Mouse (Mus musculus): ENCODE measurements around the gene H2-T24.
"Not testable (repeated sequence)": the region's sequence is repeated elsewhere in the genome, so short reads cannot be mapped to it uniquely, and the experiment has no call there.

The H2-T24 gene

DNA sequence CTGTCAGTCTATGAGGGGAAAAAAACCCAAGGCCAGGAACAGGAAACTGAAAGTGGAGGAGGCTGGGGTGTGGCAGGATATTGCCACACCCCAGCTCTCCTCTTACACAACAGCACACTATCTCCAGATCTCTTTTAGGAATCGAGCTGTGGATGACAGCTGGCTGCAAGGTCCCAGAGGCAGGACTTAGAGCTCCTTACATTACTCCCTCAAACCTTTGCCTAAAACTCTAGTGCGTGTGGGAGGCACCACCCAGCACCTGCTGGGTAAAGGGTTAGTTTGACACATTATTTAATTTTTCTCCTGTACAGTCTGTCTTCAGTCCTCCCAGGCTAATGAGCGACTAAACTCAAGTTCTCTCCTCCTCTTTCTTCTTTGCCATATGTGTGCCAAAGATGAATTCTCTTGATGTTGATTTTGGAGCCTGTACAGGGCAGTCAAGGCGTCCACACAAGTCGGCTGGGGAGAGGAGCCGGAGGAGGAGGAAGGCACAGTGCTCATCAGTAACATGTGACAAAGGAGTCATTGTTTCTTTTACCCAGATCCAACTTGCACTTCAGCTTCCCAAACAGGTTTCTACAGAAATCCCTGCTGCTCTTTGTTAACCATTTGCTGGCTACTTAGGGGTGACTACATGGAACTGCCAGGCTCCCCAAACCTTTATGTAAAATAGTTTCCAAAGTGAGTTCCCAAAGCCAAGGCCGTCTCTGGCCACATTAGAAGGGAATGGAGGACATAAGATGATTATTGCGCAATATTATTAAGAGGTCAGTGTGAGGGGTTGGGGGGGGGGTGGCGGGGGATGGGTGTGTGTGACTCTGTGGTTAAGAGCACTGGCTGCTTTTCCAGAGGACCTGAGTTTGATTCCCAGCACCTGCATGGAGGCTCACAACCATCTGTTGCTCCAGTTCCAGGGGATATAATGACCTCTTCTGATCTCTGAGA, 3.6 kb upstream of the H2-T24 start:
- DNase-seq (ENCODE audit: low read depth, low spot score) = no peak

DNA sequence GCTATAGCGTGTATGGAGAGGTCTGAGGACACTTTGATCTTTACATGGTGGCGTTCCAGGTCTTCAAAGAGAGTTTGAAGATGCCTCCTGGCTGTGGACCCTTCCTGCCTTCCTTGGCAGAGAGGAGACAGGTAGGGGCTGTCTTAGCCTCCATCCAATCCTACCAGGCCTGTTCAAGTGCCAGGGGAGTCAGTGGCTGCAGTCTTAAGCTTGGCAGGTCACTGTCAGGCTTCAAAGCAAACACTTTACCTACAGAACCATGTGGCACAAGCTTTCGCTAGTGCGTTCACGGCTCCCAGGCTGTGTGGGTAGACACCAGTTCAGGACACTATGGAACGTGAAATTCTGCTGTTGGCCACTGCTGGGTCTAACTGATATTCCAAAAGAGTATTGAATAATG, 2.6 kb upstream of the H2-T24 start:
- DNase-seq (ENCODE audit: low read depth, low spot score) = no peak

DNA sequence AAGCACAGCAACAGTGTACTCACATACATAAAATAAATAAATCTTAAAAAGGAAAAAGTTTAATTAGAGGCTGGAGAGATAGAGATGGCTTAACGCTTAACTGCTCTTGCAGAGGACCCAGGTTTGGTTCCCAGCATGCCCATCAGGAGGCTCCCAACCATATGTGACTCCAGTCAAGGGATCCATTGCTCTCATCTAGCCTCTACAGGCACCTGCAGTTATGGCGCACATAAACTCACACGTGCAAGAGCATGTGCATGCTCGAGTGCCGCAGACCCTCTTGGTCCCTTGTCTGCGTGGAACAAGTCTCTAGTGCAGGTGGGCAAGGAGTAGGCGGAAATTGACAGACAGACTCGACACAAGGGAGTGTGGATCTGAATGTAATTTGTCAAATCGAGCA, 1.7 kb upstream of the H2-T24 start:
- DNase-seq (ENCODE audit: low read depth, low spot score) = no peak

DNA sequence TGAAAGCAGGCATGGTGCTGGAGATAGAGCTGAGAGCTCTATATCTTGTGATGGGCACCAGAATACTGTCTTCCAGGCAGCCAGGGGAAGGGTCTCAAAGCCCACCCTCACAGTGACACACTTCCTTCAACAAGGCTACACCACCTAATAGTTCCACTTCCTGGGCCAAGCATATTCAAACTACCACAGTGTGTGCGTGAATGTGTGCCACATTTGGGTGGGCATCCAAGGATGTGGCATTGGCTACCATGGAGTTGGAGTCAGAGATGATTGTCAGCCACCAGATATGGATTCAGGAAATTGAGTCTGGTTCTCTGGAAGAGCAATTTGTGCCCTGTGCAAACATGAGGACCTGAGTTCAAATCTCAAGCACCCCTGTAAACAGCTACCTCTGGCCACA, 949 bp upstream of the H2-T24 start:
- DNase-seq (ENCODE audit: low read depth, low spot score) = no peak

DNA sequence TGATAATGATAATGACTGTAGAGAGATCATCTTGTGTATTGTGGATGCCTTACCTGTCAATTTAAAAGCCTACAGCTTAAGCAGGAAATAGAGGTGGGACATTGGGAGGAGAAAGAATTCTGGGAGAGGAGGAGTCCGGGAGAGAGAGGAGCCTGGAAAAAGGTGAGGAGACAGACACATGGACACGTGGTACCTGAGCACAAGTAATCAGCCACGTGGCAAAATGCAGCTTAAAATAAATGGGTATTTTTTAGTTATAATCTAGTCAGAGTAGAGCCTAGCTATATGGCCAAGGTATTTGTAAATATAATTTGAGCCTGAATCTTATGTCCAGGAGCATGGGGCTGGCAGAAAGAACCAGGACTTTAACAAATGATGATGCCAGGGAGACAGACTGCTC, 841 bp downstream of the H2-T24 start:
- no peak for DNase-seq (ENCODE audit: low read depth, low spot score)

DNA sequence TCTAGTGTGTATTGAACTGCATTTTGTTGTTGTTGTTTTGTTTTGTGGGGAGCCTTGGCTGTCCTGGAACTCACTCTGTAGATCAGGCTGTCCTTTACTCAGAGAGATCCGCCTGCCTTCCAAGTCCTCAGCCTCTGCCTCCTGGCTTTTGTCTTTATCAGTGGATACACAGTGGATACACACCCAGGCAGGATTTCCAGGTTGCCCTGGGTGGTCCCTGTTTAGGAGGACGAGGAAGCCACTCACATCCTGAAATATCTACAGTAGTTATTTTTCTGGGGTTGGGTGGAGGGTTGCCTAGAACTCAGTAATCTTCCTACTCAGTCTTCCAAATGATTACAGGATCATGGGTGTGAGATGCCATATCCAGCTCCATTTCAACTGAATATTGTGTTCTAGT, 1.4 kb downstream of the H2-T24 start:
- no peak for DNase-seq (ENCODE audit: low read depth, low spot score)

DNA sequence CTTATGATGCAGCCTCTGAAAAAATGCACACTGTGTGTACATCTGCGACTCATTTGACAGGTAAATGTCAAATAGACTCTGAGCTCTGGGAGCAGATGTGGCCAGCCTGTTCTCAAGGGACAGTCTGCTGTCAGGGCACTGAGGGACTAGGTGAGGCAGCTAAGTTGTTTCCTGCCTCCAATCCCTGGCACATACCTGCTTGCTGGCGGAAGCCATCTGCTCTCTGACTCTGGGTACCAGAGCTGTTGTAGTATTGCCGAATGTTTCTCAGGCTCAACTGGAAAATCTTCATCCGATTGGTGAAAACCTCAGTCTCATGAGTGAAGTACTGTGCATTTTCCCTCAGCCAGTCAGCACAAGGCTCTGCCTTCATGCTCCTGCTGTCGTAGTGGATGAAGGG, 3.3 kb downstream of the H2-T24 start:
- DNase-seq (ENCODE audit: low read depth, low spot score) = no peak

DNA sequence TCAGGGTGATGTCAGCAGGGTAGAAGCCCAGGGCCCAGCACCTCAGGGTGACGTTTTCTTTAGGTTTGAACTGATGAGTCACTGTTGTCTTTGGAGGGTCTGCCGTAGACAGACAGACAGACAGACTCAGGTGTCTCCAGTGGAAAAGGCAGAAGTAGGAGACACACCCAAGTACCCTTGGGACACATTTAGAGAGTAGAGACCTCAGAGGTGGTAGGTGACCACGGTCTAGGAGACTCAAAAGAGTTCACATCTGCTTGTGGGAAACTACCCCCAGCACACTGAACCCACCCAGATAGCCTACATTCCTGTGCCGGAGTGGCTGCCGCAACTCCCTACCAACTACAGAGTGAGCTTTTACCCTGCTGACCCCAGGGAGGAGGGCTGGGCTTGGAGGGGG, 5.4 kb downstream of the H2-T24 start:
- no peak for DNase-seq (ENCODE audit: low read depth, low spot score)

DNA sequence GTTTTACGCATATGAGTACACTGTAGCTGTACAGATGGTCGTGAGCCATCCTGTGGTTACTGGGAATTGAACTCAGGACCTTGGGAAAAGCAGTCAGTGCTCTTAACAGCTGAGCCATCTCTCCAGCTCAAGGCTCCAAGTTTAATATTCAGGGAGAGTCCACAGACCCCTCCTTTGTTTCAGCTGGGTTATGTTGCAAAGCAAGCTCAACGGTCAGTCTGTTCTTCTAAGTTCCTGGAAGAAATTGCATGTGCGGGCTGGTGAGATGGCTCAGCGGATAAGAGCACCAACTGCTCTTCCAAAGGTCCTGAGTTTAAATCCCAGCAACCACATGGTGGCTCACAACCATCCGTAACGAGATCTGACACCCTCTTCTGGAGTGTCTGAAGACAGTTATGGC, 16.0 kb downstream of the H2-T24 start:
- not testable (repeated sequence) for DNase-seq (ENCODE audit: low read depth, low spot score)

DNA sequence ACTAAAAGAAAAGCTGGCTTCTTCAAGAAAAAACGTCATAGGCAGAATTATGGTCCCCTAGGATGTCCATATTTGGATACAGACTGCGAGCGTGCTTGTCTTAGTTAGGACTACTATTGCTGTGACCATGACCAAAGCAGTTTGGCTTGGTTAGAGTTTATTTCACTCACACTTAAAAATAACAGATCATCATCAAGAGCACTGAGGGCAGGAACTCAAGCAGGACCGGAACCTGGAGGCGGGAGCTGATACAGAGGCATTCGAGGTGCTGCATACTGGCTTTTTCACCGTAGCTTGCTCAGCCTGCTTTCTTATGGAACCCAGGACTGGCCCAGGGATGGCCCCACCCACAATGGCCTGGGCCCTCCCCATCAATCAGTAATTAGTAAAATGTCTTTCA, 17.0 kb downstream of the H2-T24 start:
- no peak for DNase-seq (ENCODE audit: low read depth, low spot score)

DNA sequence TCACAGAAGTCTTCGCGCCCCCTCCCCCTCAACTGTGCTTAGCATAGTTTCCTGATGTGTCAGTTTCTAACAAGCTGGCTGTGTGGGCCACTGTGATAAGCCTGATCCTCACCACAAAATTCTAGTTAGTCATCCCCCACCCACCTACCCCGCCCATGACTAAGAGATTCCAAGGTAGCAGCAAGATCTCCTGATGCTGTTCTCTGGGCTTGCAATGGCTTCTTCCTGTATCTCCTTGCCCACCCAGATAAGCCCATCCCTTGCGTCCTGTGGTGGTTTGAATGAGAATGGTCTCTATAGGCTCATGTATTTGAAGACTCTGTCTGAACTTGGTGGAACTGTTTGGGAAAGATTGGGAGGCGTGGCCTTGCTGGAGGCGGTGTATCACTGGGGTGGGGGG, 18.4 kb downstream of the H2-T24 start:
- no peak for DNase-seq (ENCODE audit: low read depth, low spot score)

DNA sequence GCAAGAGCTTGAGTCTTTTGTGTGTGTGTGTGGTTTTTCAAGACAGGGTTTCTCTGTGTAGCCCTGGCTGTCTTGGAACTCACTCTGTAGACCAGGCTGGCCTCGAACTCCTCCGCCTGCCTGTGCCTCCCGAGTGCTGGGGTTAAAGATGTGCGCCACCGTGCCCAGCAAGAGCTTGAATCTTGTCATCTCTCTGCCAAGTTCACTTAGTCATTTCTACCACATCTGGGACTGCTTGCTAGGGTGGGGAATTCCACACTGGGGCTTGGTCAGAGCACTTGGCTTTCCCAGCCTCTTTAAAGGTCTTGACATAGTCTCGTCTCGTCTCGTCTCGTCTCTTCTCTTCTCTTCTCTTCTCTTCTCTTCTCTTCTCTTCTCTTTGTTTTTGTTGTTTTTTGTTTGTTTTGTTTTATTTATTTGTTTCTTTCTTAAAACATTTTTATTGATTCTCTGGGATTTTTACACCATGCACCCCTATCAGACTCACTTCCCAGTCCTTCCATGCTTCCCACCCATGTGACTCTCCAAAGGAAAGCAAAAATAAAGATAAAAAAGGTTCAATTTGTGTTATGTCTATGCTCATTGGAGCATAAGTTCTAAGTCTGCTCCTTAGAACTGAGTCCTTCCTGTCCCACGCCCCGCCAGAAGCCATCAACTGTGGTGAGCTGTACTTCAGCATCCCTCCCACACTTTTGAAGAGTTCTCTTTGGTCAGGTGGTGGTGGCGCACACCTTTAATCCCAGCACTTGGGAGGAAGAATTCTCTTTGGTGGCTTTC, 19.1 kb downstream of the H2-T24 start:
- DNase-seq (ENCODE audit: low read depth, low spot score) = no peak

DNA sequence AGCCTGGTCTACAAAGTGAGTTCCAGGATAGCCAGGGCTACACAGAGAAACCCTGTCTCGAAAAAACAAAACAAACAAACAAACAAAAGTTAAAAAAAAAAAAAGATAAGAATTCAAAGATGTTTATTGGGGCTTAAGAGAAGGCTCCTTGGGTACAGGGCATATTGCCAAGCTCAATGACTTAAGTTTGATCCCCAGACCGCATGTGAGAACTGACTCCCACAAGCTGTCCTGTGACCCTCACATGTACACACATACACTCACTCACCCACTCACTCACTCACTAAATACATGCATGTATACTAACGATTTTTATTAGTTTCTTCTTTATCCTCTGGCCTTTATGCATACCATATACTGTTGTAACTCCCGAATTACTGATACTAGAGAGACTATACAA, 20.0 kb downstream of the H2-T24 start:
- DNase-seq (ENCODE audit: low read depth, low spot score) = no peak

DNA sequence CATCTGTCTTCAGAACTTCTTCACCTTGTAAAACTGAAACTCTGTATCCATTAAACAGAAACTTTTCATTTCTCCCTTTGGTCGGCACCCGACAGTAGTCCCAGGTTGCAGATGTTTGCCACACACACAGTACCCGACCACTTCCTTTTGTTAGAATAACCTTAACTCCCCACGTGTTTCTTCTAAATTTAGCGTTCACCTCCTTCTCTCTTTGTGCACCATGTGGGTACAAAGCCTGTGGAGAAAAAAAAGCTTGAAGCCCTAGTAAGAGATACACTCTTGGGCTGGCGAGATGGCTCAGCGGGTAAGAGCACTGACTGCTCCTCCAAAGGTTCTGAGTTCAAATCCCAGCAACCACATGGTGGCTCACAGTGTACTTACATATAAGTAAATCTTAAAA, 21.0 kb downstream of the H2-T24 start:
- DNase-seq (ENCODE audit: low read depth, low spot score) = no peak

DNA sequence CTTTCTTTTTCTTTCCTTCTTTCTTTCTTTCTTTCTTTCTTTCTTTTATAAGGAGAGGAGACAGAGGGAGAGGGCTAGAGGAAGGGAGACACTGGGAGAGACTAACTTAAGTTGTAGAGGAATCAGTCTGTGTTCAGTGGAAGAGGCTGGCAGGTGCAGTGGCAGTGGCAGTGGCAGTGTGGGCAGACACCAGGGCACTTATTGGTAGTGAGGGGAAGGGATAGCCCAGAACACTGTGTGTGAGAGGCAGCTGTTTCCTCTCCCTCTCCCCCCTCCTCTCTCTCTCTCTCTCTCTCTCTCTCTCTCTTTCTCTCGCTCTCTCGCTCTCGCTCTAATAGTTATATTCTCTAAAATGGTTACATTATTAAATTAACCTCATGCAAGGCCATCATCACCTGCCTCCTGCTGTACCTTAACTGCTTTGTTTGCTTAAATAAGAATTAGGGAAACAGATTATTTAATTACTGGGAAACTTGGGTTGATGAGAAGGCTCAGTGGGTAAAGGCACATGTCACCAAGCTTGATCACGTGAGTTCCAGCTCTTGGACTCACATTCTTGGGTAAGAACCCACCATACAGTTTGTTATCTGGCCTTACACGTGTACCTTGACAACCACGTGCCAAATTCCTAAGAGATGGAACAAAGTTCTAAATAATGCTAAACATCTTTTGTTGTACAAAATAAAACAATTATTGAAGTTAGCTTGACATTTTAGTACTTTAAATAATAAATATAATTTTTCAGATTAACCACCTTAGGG, 21.6 kb downstream of the H2-T24 start:
- DNase-seq (ENCODE audit: low read depth, low spot score) = no peak

DNA sequence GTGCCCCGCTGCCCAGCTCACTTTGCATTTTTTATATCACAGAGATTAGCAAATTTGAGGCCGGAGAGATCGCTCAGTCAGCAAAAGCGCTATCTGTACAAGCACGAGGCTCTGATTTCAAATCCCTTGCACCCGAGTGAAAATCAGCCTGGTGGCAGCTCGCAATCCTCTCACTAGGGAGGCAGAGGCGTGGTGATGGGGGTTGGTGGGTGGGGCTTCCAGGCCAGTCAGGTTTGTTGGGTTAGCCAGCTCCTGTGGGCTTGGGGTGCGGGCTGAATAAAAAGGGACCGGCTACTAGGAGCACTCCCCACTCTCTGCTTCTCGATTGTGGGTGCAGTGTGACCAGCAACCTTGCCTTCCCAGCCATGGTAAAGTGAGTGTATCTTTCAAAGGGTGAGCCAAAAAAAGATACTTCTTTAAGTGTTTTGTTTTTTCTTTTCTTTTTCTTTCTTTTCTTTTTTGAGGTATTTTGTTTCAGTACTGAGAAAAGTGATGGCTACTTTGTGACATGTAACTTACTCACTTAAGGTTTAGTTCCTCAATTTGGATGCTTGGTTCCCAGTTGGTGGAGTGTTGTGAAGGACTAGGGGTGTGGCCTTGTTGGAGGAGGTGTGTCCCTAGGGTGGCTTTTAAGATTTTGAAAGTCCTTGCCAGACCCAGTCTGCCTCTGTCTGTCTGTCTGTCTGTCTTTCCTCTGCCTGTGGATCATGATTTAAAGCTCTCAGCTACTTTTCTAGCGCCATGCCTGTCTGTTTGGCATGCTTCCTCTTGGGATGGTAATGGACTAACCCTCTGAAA, 22.4 kb downstream of the H2-T24 start:
- DNase-seq (ENCODE audit: low read depth, low spot score) = no peak

DNA sequence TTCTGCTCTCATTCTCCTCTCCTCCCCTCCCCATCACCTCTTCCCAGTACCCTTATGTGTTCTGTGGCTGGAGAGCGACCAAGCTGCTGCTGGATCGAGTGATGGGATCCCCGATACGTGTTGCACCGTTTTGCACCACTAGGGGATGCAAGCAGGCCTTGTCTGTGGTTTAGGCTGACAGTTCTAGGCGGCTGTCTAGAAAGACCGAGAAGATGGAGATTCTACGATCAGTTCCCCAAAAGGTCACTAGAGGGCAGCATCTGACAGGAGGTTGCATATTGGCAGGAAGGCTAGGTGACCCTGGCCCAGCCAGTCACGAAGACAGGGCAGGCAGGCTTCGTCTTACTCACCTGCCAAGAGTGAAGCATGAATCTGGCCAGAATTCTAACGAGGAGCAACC, 23.4 kb downstream of the H2-T24 start:
- peak; percentile 89 for DNase-seq (ENCODE audit: low read depth, low spot score)

DNA sequence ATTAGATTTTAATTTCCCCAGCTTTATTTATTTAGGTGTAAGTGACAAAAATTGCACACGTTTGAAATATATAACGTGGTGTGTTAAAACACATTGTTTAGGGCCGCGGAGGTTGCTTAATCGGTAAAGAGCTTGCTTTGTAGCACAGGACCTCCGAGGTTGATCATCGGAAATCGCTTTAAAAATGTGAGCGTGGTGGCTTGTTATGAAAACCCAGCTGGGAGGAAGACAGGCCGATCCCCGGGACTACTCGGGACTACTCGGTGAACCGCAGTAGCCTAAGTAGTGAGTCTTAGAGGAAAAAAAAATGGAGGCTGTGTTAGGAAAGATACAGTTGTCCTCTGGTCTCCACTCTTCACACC, 25.5 kb downstream of the H2-T24 start:
- DNase-seq (ENCODE audit: low read depth, low spot score) = no peak

DNA sequence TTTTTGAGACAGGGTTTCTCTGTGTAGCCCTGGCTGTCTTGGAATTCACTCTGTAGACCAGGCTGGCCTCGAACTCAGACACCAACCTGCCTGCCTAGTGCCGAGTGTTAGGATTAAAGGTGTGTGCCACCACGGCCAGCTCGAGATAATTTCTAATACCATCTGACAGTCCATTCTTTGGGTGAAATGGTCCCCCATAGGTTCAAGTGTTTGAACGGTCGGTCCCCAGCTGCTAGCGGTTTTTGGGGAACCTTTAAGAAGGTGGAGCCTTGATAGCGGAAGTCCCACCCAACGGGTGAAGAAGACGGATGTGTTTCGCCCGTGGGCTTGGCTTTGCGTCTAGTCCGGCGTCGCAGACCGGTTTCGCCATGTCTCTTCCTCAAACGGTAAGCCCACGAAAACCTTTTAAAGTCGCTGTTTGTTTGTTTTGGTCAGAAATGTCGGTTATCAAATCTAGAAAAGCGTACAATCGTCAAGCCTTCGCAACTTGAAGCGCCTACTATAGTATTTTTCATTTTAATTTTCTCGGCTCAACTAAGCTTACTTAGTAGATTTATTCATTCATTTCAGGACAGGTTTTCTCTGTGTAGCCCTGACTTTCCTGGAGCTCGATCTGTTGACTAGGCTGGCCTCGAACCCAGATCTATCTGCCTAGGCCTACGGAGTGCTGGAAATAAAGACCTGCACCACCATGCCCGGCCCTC, 26.0 kb downstream of the H2-T24 start:
- DNase-seq (ENCODE audit: low read depth, low spot score) = no peak

DNA sequence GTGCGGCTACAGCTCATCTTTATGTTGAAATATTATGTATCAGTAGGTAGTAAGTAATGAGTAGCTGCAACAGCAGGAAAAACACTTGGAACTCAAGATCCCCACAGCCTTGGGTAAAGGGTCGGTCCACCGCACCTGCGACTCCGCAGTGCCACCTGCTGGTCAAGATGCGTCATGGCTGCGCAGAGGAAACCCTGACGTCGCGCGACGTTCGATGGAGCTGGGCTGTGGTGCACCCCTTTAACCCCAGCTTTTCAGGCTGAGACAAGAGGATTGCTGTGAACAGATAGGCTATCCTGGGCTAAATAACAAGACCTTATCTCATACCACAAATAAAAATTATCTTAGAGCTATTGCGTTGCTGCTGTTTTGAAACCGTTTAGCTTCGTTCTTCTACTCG, 26.7 kb downstream of the H2-T24 start:
- peak; percentile 59 for DNase-seq (ENCODE audit: low read depth, low spot score)

DNA sequence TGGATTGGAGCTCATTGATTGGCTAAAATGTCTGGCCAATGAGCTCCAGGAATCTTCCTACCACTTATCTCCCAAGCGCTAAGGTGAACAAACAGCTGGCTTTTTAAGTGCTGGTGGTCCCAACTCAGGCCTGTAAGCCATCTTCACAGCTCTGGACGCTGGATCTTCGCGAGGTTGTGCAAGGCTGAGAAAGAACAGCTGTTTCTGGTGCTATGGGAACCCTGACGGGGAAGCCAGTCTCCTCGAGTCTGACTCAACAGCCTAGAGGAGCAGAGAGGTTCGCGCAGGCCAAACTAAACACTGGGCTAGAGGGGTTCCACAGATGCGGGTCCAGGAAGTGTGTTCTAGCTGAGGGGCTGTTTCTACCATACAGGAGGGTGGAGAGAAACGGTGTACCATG, 28.6 kb downstream of the H2-T24 start:
- DNase-seq (ENCODE audit: low read depth, low spot score) = no peak

Data from WW6 (cell line).